Mouse (Mus musculus): Measurements from ENCODE around the gene Aoc1. TPM values are rescaled to one million over a fixed set of nuclear protein-coding genes. Genes with fewer than 3 reads are reported as not detected.
"Not testable (repeated sequence)": the region's sequence is repeated elsewhere in the genome, so short reads cannot be mapped to it uniquely, and the experiment has no call there.

The Aoc1 gene
- polyA plus RNA-seq, 1 experiment from 2014 or later = not detected

DNA sequence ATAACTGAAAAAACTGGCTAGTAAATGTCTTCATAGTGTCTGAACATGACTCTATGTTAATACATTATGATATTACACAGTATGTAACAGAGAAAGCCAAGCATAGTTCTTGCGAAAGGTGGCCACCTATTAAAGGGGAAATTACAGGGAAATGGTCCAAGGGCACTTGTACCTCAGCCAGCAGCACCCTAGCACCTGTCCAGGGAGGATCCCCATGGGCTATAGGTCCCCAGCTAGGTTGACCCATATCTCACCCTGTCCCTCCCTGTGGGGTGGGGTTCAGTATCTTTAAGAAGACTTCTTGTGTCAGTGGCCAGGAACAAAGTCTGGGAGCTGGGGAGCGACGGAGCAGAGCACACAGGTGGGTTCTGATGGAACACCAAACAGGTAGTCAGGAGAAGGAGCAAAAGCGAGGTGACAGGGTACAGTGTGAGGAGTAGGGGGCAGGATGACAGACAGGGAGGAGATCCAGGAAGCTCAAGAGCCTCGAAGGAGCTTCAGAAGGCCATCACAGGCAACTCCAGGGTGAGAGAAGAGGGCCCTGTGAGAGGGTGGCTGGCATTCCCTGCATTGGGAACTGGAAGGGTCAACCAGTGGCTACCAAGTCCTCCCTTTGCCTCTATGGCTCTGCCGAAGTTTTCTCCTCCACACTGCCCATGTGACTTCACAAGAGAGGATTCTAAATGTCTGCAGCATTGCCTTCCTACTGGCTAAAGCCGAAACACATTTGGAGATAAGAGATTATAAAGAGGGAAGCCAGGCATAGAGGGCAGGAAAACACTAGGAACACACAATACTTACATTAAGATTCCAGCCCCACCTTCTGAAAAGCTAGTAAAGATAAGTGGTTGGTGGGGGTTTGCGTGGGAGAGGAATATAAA, 22.5 kb downstream of the Aoc1 start:
- Histone ChIP-seq H3K9ac (ENCODE audit: low read length) (no peak overlapping the region), H3K4me2 (replicated peaks; ENCODE audit: low read depth) (no peak overlapping the region), H3K9me3 (ENCODE audit: control insufficient read depth, low read length) (no peaks in the 10 kb centered on the region), H3K36me3 (ENCODE audit: control insufficient read depth, insufficient read depth, low read length) (no peaks in the 10 kb centered on the region), H3K27me3 (ENCODE audit: control insufficient read depth, insufficient read depth, low read length) (no peaks in the 10 kb centered on the region), H3K4me3 (ENCODE audit: low read depth, low read length) (no peak overlapping the region), H3K4me1 (replicated peaks; ENCODE audit: control insufficient read depth, insufficient read depth) (no peaks in the 10 kb centered on the region), H3K27ac (replicated peaks) (no peak overlapping the region)
- 79% methylated on average over 8 of the region's 8 CpGs for WGBS
- ATAC-seq (ENCODE audit: low FRiP score, low TSS enrichment) = no peak
- no peak for DNase-seq (ENCODE audit: low spot score)
- TF ChIP-seq CTCF (IDR thresholded peaks at IDR 0.05; ENCODE audit: low read depth) (no peak), EP300 (optimal IDR thresholded peaks at IDR 0.05) (no peak)

DNA sequence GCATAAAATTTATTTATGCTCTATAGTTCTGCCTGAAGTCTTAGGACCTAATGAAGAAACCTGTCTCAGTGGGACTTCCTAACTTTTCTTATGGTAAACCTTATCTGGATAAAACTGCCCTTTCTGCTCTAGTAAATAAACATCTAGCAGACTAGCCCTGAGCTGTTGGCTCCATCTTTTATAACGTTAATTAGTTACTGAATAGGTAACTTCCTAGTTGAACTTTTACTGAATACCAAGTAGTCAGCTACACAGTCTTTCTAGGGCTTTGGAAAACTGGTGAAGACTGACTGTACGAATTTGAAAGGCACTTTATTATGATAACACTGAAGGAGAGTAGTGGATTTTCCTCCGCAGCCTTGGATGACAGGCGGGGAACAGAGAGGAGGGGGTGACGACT, 23.2 kb downstream of the Aoc1 start:
- no peak overlapping the region for H3K27ac ChIP-seq (replicated peaks)
- H3K4me1 ChIP-seq (replicated peaks; ENCODE audit: control insufficient read depth, insufficient read depth) = no peaks in the 10 kb centered on the region
- no peak for ATAC-seq (ENCODE audit: low FRiP score, low TSS enrichment)
- H3K36me3 ChIP-seq (ENCODE audit: control insufficient read depth, insufficient read depth, low read length) = no peaks in the 10 kb centered on the region
- TF ChIP-seq CTCF (IDR thresholded peaks at IDR 0.05; ENCODE audit: low read depth) (no peak), EP300 (optimal IDR thresholded peaks at IDR 0.05) (no peak)
- 87% methylated on average over 5 of the region's 5 CpGs for WGBS
- DNase-seq (ENCODE audit: low spot score) = no peak
- H3K9me3 ChIP-seq (ENCODE audit: control insufficient read depth, low read length) = no peaks in the 10 kb centered on the region
- H3K4me3 ChIP-seq (ENCODE audit: low read depth, low read length) = no peak overlapping the region
- no peaks in the 10 kb centered on the region for H3K27me3 ChIP-seq (ENCODE audit: control insufficient read depth, insufficient read depth, low read length)
- H3K9ac ChIP-seq (ENCODE audit: low read length) = no peak overlapping the region
- H3K4me2 ChIP-seq (replicated peaks; ENCODE audit: low read depth) = no peak overlapping the region

DNA sequence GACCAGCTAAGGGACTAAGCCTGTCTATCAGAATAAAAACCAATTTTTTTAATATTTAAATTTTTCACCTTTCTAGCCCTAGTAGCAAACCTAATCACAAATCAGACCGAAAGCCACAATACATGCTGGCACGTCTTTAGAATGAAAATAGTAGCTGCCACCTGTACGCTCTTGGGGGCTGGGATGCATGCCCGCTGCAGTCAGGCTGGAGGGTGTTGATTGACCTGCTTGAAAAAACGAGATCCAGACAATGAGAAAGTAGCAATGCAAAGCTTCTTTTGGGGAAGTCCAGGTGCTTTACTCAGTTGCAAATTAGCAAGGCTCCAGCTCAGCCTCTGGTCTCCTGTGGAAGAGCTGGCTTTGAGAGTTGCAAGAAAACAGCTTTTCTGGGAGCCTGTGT, 24.3 kb downstream of the Aoc1 start:
- no peak for ATAC-seq (ENCODE audit: low FRiP score, low TSS enrichment)
- Histone ChIP-seq H3K4me2 (replicated peaks; ENCODE audit: low read depth) (no peak overlapping the region), H3K36me3 (ENCODE audit: control insufficient read depth, insufficient read depth, low read length) (no peaks in the 10 kb centered on the region), H3K27me3 (ENCODE audit: control insufficient read depth, insufficient read depth, low read length) (no peaks in the 10 kb centered on the region), H3K27ac (replicated peaks) (no peak overlapping the region), H3K4me1 (replicated peaks; ENCODE audit: control insufficient read depth, insufficient read depth) (no peaks in the 10 kb centered on the region), H3K4me3 (ENCODE audit: low read depth, low read length) (no peak overlapping the region), H3K9ac (ENCODE audit: low read length) (no peak overlapping the region), H3K9me3 (ENCODE audit: control insufficient read depth, low read length) (no peaks in the 10 kb centered on the region)
- TF ChIP-seq CTCF (IDR thresholded peaks at IDR 0.05; ENCODE audit: low read depth) (no peak), EP300 (optimal IDR thresholded peaks at IDR 0.05) (no peak)
- 79% methylated on average over 5 of the region's 5 CpGs for WGBS
- DNase-seq (ENCODE audit: low spot score) = no peak

- not testable (repeated sequence) for H3K4me1 ChIP-seq (replicated peaks; ENCODE audit: control insufficient read depth, insufficient read depth); H3K27ac ChIP-seq (replicated peaks); H3K4me2 ChIP-seq (replicated peaks; ENCODE audit: low read depth); H3K36me3 ChIP-seq (ENCODE audit: control insufficient read depth, insufficient read depth, low read length); H3K9me3 ChIP-seq (ENCODE audit: control insufficient read depth, low read length); H3K27me3 ChIP-seq (ENCODE audit: control insufficient read depth, insufficient read depth, low read length); ATAC-seq (ENCODE audit: low FRiP score, low TSS enrichment); H3K4me3 ChIP-seq (ENCODE audit: low read depth, low read length); DNase-seq (ENCODE audit: low spot score); H3K9ac ChIP-seq (ENCODE audit: low read length)
- 91% methylated on average over 11 of the region's 11 CpGs for WGBS
These were observed 28.6 kb downstream of the Aoc1 start for GRCm38 (mm10) chr6:48901316-48901715.

- Histone ChIP-seq H3K36me3 (ENCODE audit: control insufficient read depth, insufficient read depth, low read length) (no peaks in the 10 kb centered on the region), H3K9ac (ENCODE audit: low read length) (no peak overlapping the region), H3K9me3 (ENCODE audit: control insufficient read depth, low read length) (no peaks in the 10 kb centered on the region), H3K4me1 (replicated peaks; ENCODE audit: control insufficient read depth, insufficient read depth) (no peaks in the 10 kb centered on the region), H3K27ac (replicated peaks) (no peak overlapping the region), H3K4me3 (ENCODE audit: low read depth, low read length) (no peak overlapping the region), H3K27me3 (ENCODE audit: control insufficient read depth, insufficient read depth, low read length) (no peaks in the 10 kb centered on the region), H3K4me2 (replicated peaks; ENCODE audit: low read depth) (no peak overlapping the region)
- no peak for DNase-seq (ENCODE audit: low spot score)
- no peak for ATAC-seq (ENCODE audit: low FRiP score, low TSS enrichment)
- WGBS = 81% methylated on average over 15 of the region's 17 CpGs
- no peak for TF ChIP-seq CTCF (IDR thresholded peaks at IDR 0.05; ENCODE audit: low read depth)
- no peak for TF ChIP-seq EP300 (optimal IDR thresholded peaks at IDR 0.05)
These were observed 30.1 kb downstream of the Aoc1 start for GRCm38 (mm10) chr6:48902511-48903406.

GRCm38 (mm10) chr6:48903437-48903836, 30.7 kb downstream of the Aoc1 start:
- no peak overlapping the region for H3K9ac ChIP-seq (ENCODE audit: low read length)
- no peak for TF ChIP-seq EP300 (optimal IDR thresholded peaks at IDR 0.05)
- TF ChIP-seq CTCF (IDR thresholded peaks at IDR 0.05; ENCODE audit: low read depth) = no peak
- no peaks in the 10 kb centered on the region for H3K4me1 ChIP-seq (replicated peaks; ENCODE audit: control insufficient read depth, insufficient read depth)
- DNase-seq (ENCODE audit: low spot score) = no peak
- ATAC-seq (ENCODE audit: low FRiP score, low TSS enrichment) = no peak
- 55% methylated on average over 4 of the region's 4 CpGs for WGBS
- H3K4me2 ChIP-seq (replicated peaks; ENCODE audit: low read depth) = no peak overlapping the region
- H3K4me3 ChIP-seq (ENCODE audit: low read depth, low read length) = no peak overlapping the region
- no peak overlapping the region for H3K27ac ChIP-seq (replicated peaks)
- no peaks in the 10 kb centered on the region for H3K36me3 ChIP-seq (ENCODE audit: control insufficient read depth, insufficient read depth, low read length)
- H3K9me3 ChIP-seq (ENCODE audit: control insufficient read depth, low read length) = no peaks in the 10 kb centered on the region
- no peaks in the 10 kb centered on the region for H3K27me3 ChIP-seq (ENCODE audit: control insufficient read depth, insufficient read depth, low read length)
